Mouse (Mus musculus): Measurements from ENCODE around the gene Vmn1r159.
"Not testable (repeated sequence)": the region's sequence is repeated elsewhere in the genome, so short reads cannot be mapped to it uniquely, and the experiment has no call there.

Gene Vmn1r159

DNA sequence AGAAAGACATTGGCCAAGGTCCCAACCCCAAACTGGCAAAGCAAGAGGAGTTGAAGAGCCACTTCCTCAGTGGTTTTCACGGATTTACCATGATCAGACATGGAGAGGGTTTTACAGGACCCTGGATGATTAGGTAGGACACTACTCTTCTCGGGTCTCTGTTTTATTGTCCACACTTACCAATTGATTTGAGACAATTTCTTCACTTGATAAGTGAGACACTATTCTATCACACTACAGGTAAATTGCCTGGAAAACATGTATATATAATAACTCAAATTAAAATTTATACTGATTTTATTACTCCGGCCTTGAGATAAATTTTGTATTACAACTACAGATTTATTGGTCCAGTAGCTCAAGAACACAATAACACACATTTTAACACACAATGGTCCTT, at the start of gene Vmn1r159:
TSS of gene Vmn1r159 (minus strand) at position 101 of the 400 bp plus-strand sequence.
- DNase-seq (ENCODE audit: low read depth, low spot score), result not testable (repeated sequence)

DNA sequence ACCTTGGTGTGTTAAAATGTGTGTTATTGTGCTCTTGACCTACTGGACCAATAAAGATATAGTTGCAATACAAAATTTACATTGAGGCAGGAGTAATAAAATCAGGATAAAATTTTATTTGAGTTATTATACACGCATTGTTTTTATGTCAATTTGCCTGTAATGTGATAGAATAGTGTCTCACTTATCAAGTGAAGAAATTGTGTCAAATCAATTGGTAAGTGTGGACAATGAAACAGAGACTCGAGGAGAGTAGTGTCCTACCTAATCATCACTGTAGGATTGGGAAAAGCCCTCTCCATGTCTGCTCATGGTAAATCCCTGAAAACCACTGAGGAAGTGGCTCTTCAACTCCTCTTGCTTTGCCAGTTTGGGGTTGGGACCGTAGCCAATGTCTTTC, 27.5 kb upstream of the Vmn1r159 start, which contains the start of gene Vmn1r160:
TSS of gene Vmn1r160 (plus strand) at position 301 of the 400 bp plus-strand sequence.
- DNase-seq (ENCODE audit: low read depth, low spot score), result not testable (repeated sequence)
